Mouse (Mus musculus) midbrain, embryonic 15.5 days (tissue): ENCODE results near the gene Tgfbr3. TPM values are rescaled to one million over a fixed set of nuclear protein-coding genes. Genes with fewer than 3 reads are reported as not detected.

Experiments used
- ATAC-seq: fragments of 200-750 bp; cut with Nextera tagmentation; replicated peaks from 2 replicates; pipeline ENCODE4 v1.8.0; 2017; ENCODE audit warnings: moderate TSS enrichment
- H3K27ac ChIP-seq: fragments of 300-500 bp; sonication (generic); 2 replicates; pipeline ENCODE4 v1.5.1; 2015; ENCODE audit warnings: mild to moderate bottlenecking, inconsistent platforms
- H3K27me3 ChIP-seq: fragments of 300-500 bp; sonication (generic); replicated peaks from 2 replicates; pipeline ENCODE4 v1.6.1; 2015; ENCODE audit warnings: inconsistent platforms
- H3K36me3 ChIP-seq: fragments of 300-500 bp; sonication (generic); replicated peaks from 2 replicates; pipeline ENCODE4 v1.6.1; 2015; ENCODE audit warnings: inconsistent platforms
- H3K4me1 ChIP-seq: fragments of 300-500 bp; sonication (generic); 2 replicates; pipeline ENCODE4 v1.6.1; 2015; ENCODE audit warnings: inconsistent platforms
- H3K4me2 ChIP-seq: fragments of 300-500 bp; sonication (generic); 2 replicates; pipeline ENCODE4 v1.6.1; 2015; ENCODE audit warnings: inconsistent platforms, mild to moderate bottlenecking, moderate library complexity
- H3K4me3 ChIP-seq: fragments of 300-500 bp; sonication (generic); 2 replicates; pipeline ENCODE4 v1.5.1; 2015; ENCODE audit warnings: mild to moderate bottlenecking, inconsistent platforms
- H3K9ac ChIP-seq: fragments of 300-500 bp; sonication (generic); 2 replicates; pipeline ENCODE4 v1.6.1; 2015; ENCODE audit warnings: mild to moderate bottlenecking, inconsistent platforms
- H3K9me3 ChIP-seq: fragments of 300-500 bp; sonication (generic); 2 replicates; pipeline ENCODE4 v1.6.1; 2016; ENCODE audit warnings: inconsistent platforms
- WGBS: fragments of 180-500 bp; shearing (Covaris S2); methylation state at CpG from one replicate; pipeline ENCODE4 v1.1.7; 2015; ENCODE audit warnings: mixed read lengths; 5-methylcytosine and 5-hydroxymethylcytosine counted together
- polyA plus RNA-seq: library from polyadenylated mRNA; unstranded; fragments of >200 nt; fragmentation: Nextera tagmentation; extraction: Ambion mirVana; gene quantifications from 2 replicates; pipeline ENCODE4 v1.2.1, GENCODE M21; 2015

The Tgfbr3 gene
- polyA plus RNA-seq, 1 experiment from 2014 or later, result 6.5 TPM

DNA sequence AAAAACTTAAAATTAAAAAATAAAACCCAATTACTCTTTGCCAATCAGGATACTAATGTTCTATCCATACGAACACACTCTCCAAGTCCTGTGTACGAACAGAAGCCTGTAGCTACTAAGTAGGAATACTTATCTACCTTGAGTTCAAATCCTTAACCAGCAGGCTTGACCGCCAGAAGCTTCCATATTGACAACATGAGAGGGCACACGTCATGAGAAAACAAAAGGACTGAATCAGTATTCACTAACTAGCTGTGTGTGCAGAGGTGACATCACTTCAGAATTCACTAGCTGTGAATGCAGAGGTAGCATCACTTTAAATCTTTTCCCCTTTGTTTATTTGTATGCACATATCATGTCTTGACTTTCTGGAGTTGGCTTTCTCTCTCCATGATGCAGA, 4.6 kb upstream of the Tgfbr3 start:
- no peak for ATAC-seq
- H3K4me2 ChIP-seq, result no peak overlapping the region
- no peaks in the 10 kb centered on the region for H3K36me3 ChIP-seq
- H3K9ac ChIP-seq, result no peak overlapping the region
- 80% methylated on average over 4 of the region's 4 CpGs for WGBS
- peaks cover 12% of the 10 kb centered on the region for H3K4me1 ChIP-seq
- no peak overlapping the region for H3K27ac ChIP-seq
- peaks cover 8% of the 10 kb centered on the region; the same call in 1 of the 2 replicates for H3K27me3 ChIP-seq
- H3K9me3 ChIP-seq, result no peaks in the 10 kb centered on the region
- no peak overlapping the region for H3K4me3 ChIP-seq

DNA sequence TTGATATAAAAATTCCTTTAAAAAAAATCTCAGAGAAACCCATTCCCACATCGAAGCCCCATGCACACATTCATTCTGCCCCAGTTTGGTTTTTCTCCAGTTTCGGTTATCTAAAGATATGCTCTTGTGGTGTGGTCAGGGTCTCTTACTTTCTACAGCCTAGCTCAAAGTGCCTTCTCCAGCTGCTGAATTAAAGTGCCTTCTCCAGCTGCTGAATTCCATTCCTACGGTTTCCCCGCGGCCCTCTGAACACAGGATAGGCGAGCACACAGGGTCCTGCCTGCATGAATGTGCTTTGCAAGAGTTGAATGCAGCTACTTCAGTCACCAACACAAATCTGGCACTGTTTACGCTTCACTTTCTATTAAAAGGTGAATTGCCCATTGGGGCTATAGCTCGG, 557 bp upstream of the Tgfbr3 start:
- Histone ChIP-seq H3K9ac (no peak overlapping the region; the same call in 1 of the 2 replicates), H3K4me1 (peaks cover 15% of the 10 kb centered on the region), H3K4me3 (peak overlapping the region; percentile 80), H3K27ac (0 out of 2 replicates have a peak overlapping the region, but pooled peaks have one; percentile 72), H3K36me3 (no peaks in the 10 kb centered on the region), H3K27me3 (peaks cover 8% of the 10 kb centered on the region; the same call in 1 of the 2 replicates), H3K4me2 (peak overlapping the region; percentile 99), H3K9me3 (no peaks in the 10 kb centered on the region)
- WGBS, result 35% methylated on average over 8 of the region's 8 CpGs
- no peak for ATAC-seq

DNA sequence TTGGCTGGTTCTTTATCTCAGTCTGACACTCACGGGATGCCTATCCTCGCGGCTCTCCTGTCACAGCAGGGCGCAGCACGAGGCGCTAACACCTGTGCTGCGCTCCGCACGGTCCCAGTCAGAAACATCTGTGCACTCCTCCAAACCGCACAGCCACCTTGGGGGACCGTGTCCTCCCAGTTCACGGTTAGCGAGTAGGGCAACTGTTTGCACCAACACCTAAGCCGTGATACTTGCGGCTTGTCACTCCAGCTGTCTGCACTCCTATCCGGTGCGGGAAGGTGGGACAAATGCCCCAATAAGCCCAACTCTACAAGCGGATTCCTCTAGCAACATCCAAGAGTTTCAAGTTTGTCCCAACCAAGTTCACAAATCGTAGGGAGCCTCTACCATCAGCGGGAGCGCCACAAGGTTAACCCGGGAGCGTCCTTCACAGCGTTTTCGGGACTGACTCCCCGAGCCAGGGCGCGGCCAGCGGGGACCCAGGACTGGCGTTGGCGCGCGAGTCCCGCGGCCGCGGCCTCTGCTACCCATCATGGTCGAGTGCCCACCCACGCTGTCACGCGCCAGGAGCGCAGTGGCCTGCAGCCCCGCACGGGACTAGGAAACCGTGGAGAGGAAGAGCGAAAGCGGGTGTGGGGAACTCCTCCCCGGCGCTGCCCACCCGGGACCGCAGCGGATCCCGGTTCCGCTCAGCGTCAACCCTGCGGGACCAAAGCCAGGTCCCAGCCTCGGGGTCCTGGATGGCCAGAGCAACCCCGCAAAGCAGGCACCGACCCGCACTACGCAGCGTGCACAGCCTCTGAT, 799 bp downstream of the Tgfbr3 start:
- H3K27me3 ChIP-seq, result peaks cover 8% of the 10 kb centered on the region; the same call in 1 of the 2 replicates
- WGBS, result under 1% methylated on average over 62 of the region's 62 CpGs

DNA sequence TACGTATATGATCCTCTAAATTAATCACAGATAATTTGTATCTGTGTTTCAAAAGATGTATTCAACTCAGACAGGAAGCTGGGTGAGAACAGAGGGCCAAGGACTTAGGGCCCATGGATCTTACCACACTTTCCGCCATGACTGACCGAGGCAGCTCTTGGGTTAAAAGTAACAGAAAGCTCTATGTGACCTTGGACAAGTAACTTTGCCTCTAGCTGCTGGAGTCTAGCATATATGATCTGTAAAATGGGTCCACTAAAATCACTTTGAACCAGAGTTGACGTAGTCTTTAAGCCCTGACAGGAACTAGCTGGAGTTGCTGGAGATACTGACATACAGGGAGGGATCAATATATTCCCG, 1.5 kb downstream of the Tgfbr3 start:
- 51% methylated on average over 5 of the region's 5 CpGs for WGBS
- Histone ChIP-seq H3K4me1 (peaks cover 15% of the 10 kb centered on the region), H3K27ac (no peak overlapping the region), H3K27me3 (peaks cover 8% of the 10 kb centered on the region; the same call in 1 of the 2 replicates), H3K9me3 (no peaks in the 10 kb centered on the region), H3K9ac (no peak overlapping the region), H3K4me3 (peak overlapping the region; percentile 80), H3K4me2 (peak overlapping the region; percentile 99), H3K36me3 (no peaks in the 10 kb centered on the region)
- ATAC-seq, result no peak

More for the DNA sequence above, 799 bp downstream of the Tgfbr3 start:
- ATAC-seq, result peak; percentile 70
- H3K9ac ChIP-seq, result peak overlapping the region; percentile 67
- peak overlapping the region; percentile 99 for H3K4me2 ChIP-seq
- H3K36me3 ChIP-seq, result no peaks in the 10 kb centered on the region
- H3K4me1 ChIP-seq, result peaks cover 15% of the 10 kb centered on the region
- H3K27ac ChIP-seq, result peak overlapping the region; percentile 72
- H3K9me3 ChIP-seq, result no peaks in the 10 kb centered on the region
- peak overlapping the region; percentile 80 for H3K4me3 ChIP-seq

DNA sequence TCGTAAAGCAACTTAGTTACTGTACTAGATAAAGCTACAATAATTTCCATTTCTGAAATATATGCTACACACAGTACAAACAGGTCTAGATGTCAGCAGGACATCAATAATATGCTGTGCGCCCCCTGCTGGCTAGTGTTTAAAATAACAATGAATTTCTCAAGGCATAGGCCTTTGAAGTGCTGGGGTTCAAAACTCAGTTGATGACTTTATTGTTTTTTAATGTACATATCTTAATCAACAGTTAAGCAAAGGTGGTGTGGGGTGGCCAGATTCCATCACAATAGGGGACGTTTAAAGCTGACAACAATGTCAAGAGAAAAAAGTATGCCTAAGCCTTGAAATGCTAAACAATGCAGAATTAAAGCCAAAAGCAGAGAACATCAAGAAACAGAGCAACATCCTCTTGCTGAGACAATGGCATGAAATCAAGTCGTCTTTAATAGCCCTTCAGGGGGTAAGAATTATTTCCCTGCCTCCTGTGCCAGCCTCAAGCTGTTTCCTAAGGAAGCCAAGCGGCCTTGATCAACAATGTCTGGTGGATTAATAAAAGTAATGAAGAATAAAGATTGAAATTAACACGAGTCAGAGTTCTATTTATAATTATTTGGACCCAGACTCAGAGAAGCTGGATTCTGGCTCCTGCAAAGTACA, 2.0 kb downstream of the Tgfbr3 start:
- Histone ChIP-seq H3K27me3 (peaks cover 8% of the 10 kb centered on the region; the same call in 1 of the 2 replicates), H3K27ac (no peak overlapping the region), H3K9ac (no peak overlapping the region), H3K4me3 (peak overlapping the region; percentile 80; the same call in 1 of the 2 replicates), H3K4me2 (no peak overlapping the region), H3K9me3 (no peaks in the 10 kb centered on the region), H3K4me1 (peaks cover 15% of the 10 kb centered on the region), H3K36me3 (no peaks in the 10 kb centered on the region)
- WGBS, result 27% methylated on average over 6 of the region's 6 CpGs
- ATAC-seq, result no peak

DNA sequence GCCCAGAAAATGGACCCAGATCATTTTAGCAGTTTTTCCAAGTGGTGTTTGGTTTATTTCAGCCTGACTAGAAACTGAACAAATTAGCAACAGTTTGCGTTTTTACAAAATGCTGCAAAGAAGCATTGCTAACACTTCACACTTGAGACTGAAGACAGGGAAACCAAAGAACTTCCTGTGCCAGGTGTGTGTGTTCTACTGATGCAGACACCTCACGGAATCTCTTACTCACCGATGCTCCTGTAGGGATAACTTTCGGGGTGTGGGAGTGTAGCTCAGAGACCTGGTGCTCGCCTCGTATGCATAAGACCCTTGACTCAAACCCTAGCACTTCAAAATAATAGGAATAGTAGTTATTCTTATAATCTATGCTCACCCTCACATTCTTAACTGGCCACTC, 3.9 kb downstream of the Tgfbr3 start:
- no peak overlapping the region for H3K4me2 ChIP-seq
- H3K36me3 ChIP-seq, result no peaks in the 10 kb centered on the region
- no peak for ATAC-seq
- peaks cover 15% of the 10 kb centered on the region for H3K4me1 ChIP-seq
- 86% methylated on average over 6 of the region's 6 CpGs for WGBS
- no peak overlapping the region for H3K9ac ChIP-seq
- H3K9me3 ChIP-seq, result no peaks in the 10 kb centered on the region
- H3K27ac ChIP-seq, result no peak overlapping the region
- no peak overlapping the region for H3K4me3 ChIP-seq
- peaks cover 5% of the 10 kb centered on the region; the same call in 1 of the 2 replicates for H3K27me3 ChIP-seq

DNA sequence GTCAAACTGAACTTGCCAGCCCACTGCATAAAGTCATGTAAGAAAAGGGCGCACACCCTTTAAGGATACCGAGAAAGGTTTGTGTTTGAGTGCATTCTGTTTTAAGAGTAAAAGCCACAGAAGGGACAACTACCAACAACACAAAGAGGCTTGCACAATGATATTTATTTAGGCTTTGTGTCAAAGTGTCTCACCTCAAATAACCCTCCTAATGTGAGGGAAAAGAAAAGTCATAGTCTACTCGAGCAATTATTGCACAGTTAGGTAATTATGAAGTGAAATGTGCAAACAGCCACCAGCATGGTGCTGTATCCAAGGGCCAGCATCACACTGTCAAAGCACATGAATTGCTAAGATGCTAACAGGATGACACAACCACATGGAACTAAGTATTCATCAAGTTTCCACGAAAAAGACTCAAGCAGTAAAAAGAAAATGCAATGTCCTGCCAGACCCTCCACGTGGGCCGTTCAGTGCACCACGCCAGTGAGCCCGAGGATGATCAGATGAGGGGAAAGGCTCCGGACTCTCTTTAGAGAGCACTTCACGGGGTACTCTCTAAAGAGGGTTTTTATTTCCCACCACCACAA, 5.4 kb downstream of the Tgfbr3 start:
- Histone ChIP-seq H3K9ac (no peak overlapping the region), H3K9me3 (no peaks in the 10 kb centered on the region), H3K36me3 (no peaks in the 10 kb centered on the region), H3K27ac (no peak overlapping the region), H3K4me1 (peaks cover 8% of the 10 kb centered on the region), H3K4me3 (no peak overlapping the region), H3K4me2 (no peak overlapping the region), H3K27me3 (no peaks in the 10 kb centered on the region)
- 75% methylated on average over 10 of the region's 10 CpGs for WGBS
- no peak for ATAC-seq

DNA sequence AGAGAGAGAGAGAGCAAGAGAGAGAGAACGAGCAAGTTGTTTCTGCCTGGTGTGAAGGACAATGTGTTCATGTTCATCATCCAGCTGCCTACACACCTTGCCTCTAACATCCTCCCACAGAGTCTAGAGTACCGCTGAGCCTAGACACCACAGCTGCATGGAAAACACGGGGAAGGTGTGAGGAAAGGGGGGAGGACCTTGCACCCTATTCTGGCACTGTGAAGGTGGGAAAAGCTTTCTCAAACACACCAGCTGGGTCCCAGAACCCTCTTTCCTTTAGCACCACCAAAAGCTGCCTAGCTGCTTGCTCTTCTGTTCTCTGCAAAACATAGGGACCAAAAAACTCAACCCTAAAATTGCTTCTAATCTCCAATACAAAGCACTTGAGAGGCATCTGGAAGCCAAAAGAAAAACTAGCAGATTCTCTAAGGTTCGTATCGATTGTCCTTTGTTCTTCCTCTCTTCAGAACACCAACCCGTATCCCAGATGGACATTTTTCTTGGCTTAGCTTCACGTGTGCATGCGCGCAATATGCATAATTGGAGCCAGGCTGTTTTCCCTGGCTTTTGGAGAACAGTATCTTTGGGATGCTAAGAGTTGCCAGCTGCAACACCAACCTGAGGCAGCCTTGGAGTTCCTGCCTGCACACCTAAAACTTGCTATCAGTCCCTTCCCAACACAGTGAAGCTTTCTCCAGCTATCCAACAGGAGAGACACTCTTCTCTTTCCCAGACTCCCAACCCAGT, 6.7 kb downstream of the Tgfbr3 start:
- Histone ChIP-seq H3K4me1 (no peaks in the 10 kb centered on the region), H3K9ac (no peak overlapping the region), H3K27me3 (no peaks in the 10 kb centered on the region), H3K9me3 (no peaks in the 10 kb centered on the region), H3K36me3 (no peaks in the 10 kb centered on the region), H3K4me3 (no peak overlapping the region), H3K4me2 (no peak overlapping the region), H3K27ac (no peak overlapping the region)
- no peak for ATAC-seq
- 77% methylated on average over 9 of the region's 9 CpGs for WGBS

DNA sequence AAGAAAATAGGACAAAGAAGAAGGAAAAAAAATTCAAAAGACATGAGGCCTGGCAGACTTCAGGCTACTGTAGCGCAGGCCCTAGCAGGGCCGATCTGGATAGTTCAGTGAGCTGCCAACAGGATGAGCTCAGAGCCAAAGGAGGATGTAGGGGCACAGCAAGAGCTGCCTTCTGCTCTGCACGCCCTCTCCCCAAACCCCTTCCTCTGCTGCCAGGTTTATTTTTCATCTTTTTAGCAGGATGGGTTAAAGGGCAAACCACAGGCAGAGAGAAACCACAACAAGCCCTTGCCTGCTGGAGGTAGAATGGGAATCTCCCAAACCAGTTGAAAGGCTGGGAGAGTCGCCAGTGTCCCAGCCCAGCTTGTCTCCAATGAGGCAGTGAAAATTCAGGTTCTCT, 10.2 kb downstream of the Tgfbr3 start:
- Histone ChIP-seq H3K4me3 (no peak overlapping the region), H3K36me3 (no peaks in the 10 kb centered on the region), H3K9me3 (no peaks in the 10 kb centered on the region), H3K9ac (no peak overlapping the region), H3K27me3 (no peaks in the 10 kb centered on the region), H3K4me2 (no peak overlapping the region), H3K4me1 (no peaks in the 10 kb centered on the region), H3K27ac (no peak overlapping the region)
- WGBS, result 82% methylated on average over 4 of the region's 4 CpGs
- no peak for ATAC-seq

DNA sequence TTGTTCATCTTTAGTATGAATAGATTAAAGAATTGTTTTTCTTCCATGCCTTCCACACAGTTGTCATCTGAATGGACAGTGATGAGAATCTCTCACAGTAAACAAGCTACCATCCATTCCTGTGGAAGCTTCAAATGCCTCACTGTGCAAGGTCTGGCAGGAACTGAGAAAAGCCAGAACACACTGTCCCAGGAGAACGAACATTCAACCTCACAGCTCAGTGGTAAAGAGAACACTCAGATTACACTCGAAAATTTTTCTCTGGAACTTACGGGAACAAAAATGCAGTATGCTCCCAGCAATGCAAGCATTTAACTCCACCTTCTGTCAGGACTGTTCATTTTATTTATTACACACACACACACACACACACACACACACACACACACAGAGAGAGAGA, 13.2 kb downstream of the Tgfbr3 start:
- no peaks in the 10 kb centered on the region for H3K36me3 ChIP-seq
- H3K27me3 ChIP-seq, result no peaks in the 10 kb centered on the region
- no peaks in the 10 kb centered on the region for H3K9me3 ChIP-seq
- ATAC-seq, result no peak
- no peak overlapping the region for H3K4me3 ChIP-seq
- no peak overlapping the region for H3K4me2 ChIP-seq
- 86% methylated on average over 3 of the region's 3 CpGs for WGBS
- H3K27ac ChIP-seq, result no peak overlapping the region
- H3K9ac ChIP-seq, result no peak overlapping the region
- peaks cover 5% of the 10 kb centered on the region; the same call in 1 of the 2 replicates for H3K4me1 ChIP-seq

DNA sequence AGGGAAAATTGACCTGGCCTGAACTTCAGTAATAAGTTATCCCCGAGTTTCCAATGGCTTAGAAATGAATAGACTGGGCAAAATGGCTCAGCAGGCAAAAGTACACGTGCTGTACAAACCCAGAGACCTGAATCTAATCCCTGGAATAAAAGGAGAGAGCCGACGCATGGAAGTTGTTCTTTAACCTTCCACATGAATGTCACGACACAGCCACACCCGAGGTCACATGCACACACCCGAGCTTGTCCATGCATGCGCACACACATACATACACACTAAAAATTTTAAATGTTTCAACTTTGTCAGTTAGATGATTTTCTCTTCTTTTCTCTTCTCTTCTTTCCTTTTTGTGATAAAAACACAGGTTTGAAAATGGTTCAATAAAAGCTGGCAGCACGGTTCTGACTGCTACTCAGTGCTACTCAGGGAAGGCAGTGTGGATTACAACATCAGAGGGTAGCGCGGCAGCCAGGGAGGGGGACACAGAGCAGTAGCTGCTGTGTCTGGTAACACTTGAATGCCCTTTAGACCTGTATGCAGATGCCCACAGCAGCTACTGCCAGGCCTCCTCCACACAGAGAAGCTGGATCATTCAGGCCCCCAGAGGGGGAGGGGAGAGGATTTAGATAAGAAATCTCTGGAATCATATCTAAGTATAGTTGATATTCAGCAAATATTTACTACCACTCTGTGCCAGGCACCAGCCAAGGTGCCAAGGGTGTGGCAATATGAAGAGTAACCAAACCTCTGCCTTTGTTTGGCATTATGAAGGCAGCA, 17.0 kb downstream of the Tgfbr3 start:
- H3K4me3 ChIP-seq, result no peak overlapping the region
- 27% methylated on average over 11 of the region's 11 CpGs for WGBS

More for the DNA sequence above, 17.0 kb downstream of the Tgfbr3 start:
- Histone ChIP-seq H3K4me2 (no peak overlapping the region), H3K9ac (no peak overlapping the region), H3K4me1 (peaks cover 12% of the 10 kb centered on the region), H3K27me3 (no peaks in the 10 kb centered on the region), H3K27ac (no peak overlapping the region), H3K36me3 (no peaks in the 10 kb centered on the region), H3K9me3 (no peaks in the 10 kb centered on the region)
- ATAC-seq, result no peak
